Mouse (Mus musculus) mouse trophoblast stem cell (cell line): ENCODE results near the gene Dapk2.

Experiments
- in situ Hi-C, 2 experiments: fragments of 300-500 bp; cut with MseI, MboI; formaldehyde crosslinking; loops; 2 replicates in 1 of 2; 3 replicates in 1 of 2; pipeline ENCODE4 v1.15.1; 2025

The Dapk2 gene

GRCm38 (mm10) chr9:66184572-66184971 lies 26.5 kb downstream of the Dapk2 start:
- in situ Hi-C loops = no loop called here

- in situ Hi-C loops = no loop called here
Observed at GRCm38 (mm10) chr9:66186426-66186825, 28.4 kb downstream of the Dapk2 start.

GRCm38 (mm10) chr9:66189026-66189425 lies 31.0 kb downstream of the Dapk2 start:
- in situ Hi-C loops = no loop called here

GRCm38 (mm10) chr9:66194003-66194402 lies 36.0 kb downstream of the Dapk2 start:
- in situ Hi-C loops = no loop called here

GRCm38 (mm10) chr9:66196561-66196960 lies 38.5 kb downstream of the Dapk2 start:
- in situ Hi-C loops = no loop called here

- in situ Hi-C loops = no loop called here
Observed at GRCm38 (mm10) chr9:66198533-66198932, 40.5 kb downstream of the Dapk2 start.

GRCm38 (mm10) chr9:66199657-66200410 lies 41.8 kb downstream of the Dapk2 start:
- in situ Hi-C loops = no loop called here

- in situ Hi-C loops = no loop called here
Observed at GRCm38 (mm10) chr9:66200411-66200789, 42.4 kb downstream of the Dapk2 start.

GRCm38 (mm10) chr9:66201665-66202064 lies 43.6 kb downstream of the Dapk2 start:
- in situ Hi-C loops = no loop called here

- in situ Hi-C loops = no loop called here
Observed at GRCm38 (mm10) chr9:66202463-66202862, 44.4 kb downstream of the Dapk2 start.

GRCm38 (mm10) chr9:66205702-66206101 lies 47.7 kb downstream of the Dapk2 start:
- in situ Hi-C loops = no loop called here

- in situ Hi-C loops = no loop called here
Observed at GRCm38 (mm10) chr9:66206825-66207224, 48.8 kb downstream of the Dapk2 start.

- in situ Hi-C loops = no loop called here
Observed at GRCm38 (mm10) chr9:66211420-66211819, 53.4 kb downstream of the Dapk2 start.

GRCm38 (mm10) chr9:66212088-66212487 lies 54.1 kb downstream of the Dapk2 start:
- in situ Hi-C loops = no loop called here

GRCm38 (mm10) chr9:66212802-66213201 lies 54.8 kb downstream of the Dapk2 start:
- in situ Hi-C loops = no loop called here

- in situ Hi-C loops = no loop called here
Observed at GRCm38 (mm10) chr9:66213386-66214032, 55.5 kb downstream of the Dapk2 start.

- in situ Hi-C loops = no loop called here
Observed at GRCm38 (mm10) chr9:66215551-66215950, 57.5 kb downstream of the Dapk2 start.

GRCm38 (mm10) chr9:66217970-66218369 lies 59.9 kb downstream of the Dapk2 start:
- in situ Hi-C loops = no loop called here

- in situ Hi-C loops = no loop called here
Observed at GRCm38 (mm10) chr9:66218917-66219725, 61.1 kb downstream of the Dapk2 start.

GRCm38 (mm10) chr9:66223872-66224271 lies 65.8 kb downstream of the Dapk2 start:
- in situ Hi-C loops = no loop called here

GRCm38 (mm10) chr9:66225737-66226485 lies 67.9 kb downstream of the Dapk2 start:
- in situ Hi-C loops = no loop called here
